In genomic region chr16:29993111-29993510, GRCm38 (mm10) we compare ENCODE assay signal across 20 mouse cellular contexts.
DNase-seq lines count a peak whose midpoint lies in the region; ATAC-seq and TF ChIP-seq lines count a peak whose summit lies in the region.
"Had no signal": no experiment of that assay in that cellular context is flagged by ENCODE, and none has a peak within 500 bp of the region (broad histone marks: within the 10 kb centered on the region; RNA-seq: fewer than 3 reads in every experiment).

No protein-coding gene starts in this region.

- no peak for DNase-seq in forebrain, embryonic 10.5 days (ENCODE audit: extremely low spot score, low spot score)
- no peak for DNase-seq in forebrain, embryonic 11.5 days (ENCODE audit: low spot score)
- no peak for DNase-seq in lung, postnatal 25 days (ENCODE audit: low spot score)
- DNase-seq in left cerebral cortex, adult 11 months (ENCODE audit: low spot score), result no peak
- DNase-seq: cerebellum, adult 2 months; gastrocnemius, adult 2 months; gastrocnemius, postnatal 25 days; heart, postnatal 14 days had no signal

- H3K4me2 ChIP-seq in forebrain, embryonic 11.5 days (ENCODE audit: low read depth, low read length, severe bottlenecking), result no peak overlapping the region
- no peak overlapping the region for H3K4me2 ChIP-seq in intestine, embryonic 16.5 days (ENCODE audit: low read depth, low read length)
- H3K4me2 ChIP-seq in intestine, postnatal 0 days (replicated peaks; ENCODE audit: low read depth), result no peak overlapping the region
- no peak overlapping the region for H3K4me2 ChIP-seq in limb, embryonic 13.5 days (replicated peaks)
- H3K4me2 ChIP-seq: embryonic facial prominence, embryonic 12.5 days; heart, embryonic 15.5 days; hindbrain, embryonic 14.5 days; intestine, embryonic 15.5 days had no signal

- H3K4me1 ChIP-seq in forebrain, embryonic 10.5 days, result peaks cover 67% of the 10 kb centered on the region
- H3K4me1 ChIP-seq in forebrain, embryonic 11.5 days (replicated peaks; ENCODE audit: control insufficient read depth, insufficient read depth, low read length), result peaks cover 9% of the 10 kb centered on the region; the same call in 1 of the 2 replicates
- H3K4me1 ChIP-seq in intestine, embryonic 16.5 days (ENCODE audit: control insufficient read depth, insufficient read depth, low read length), result peaks cover 35% of the 10 kb centered on the region
- H3K4me1 ChIP-seq in intestine, postnatal 0 days (replicated peaks; ENCODE audit: control insufficient read depth, insufficient read depth, low read length), result peaks cover 19% of the 10 kb centered on the region
- H3K4me1 ChIP-seq in limb, embryonic 13.5 days, result peaks cover 77% of the 10 kb centered on the region

- H3K4me3 ChIP-seq in forebrain, embryonic 10.5 days, result no peak overlapping the region
- H3K4me3 ChIP-seq in forebrain, embryonic 11.5 days (ENCODE audit: low read depth, low read length), result no peak overlapping the region
- no peak overlapping the region for H3K4me3 ChIP-seq in intestine, embryonic 16.5 days (ENCODE audit: low read length)
- no peak overlapping the region for H3K4me3 ChIP-seq in intestine, postnatal 0 days (ENCODE audit: low read depth, low read length)
- H3K4me3 ChIP-seq in limb, embryonic 13.5 days, result no peak overlapping the region
- H3K4me3 ChIP-seq: embryonic facial prominence, embryonic 12.5 days; gastrocnemius, adult 2 months; heart, embryonic 10.5 days; heart, embryonic 15.5 days; intestine, embryonic 15.5 days had no signal

- H3K9me3 ChIP-seq in forebrain, embryonic 10.5 days, result no peaks in the 10 kb centered on the region
- H3K9me3 ChIP-seq in forebrain, embryonic 11.5 days (ENCODE audit: control insufficient read depth, low read length), result no peaks in the 10 kb centered on the region
- H3K9me3 ChIP-seq in intestine, embryonic 16.5 days (ENCODE audit: control insufficient read depth, low read length), result no peaks in the 10 kb centered on the region
- H3K9me3 ChIP-seq in intestine, postnatal 0 days (ENCODE audit: control insufficient read depth), result no peaks in the 10 kb centered on the region
- no peaks in the 10 kb centered on the region for H3K9me3 ChIP-seq in limb, embryonic 13.5 days
- H3K9me3 ChIP-seq: embryonic facial prominence, embryonic 12.5 days; heart, embryonic 10.5 days; heart, embryonic 15.5 days; intestine, embryonic 15.5 days had no signal

- no peak overlapping the region for H3K9ac ChIP-seq in forebrain, embryonic 11.5 days (ENCODE audit: low read length)
- H3K9ac ChIP-seq in intestine, embryonic 16.5 days (ENCODE audit: low read depth, low read length), result 0 out of 2 replicates have a peak overlapping the region, but pooled peaks have one; percentile 16
- no peak overlapping the region for H3K9ac ChIP-seq in intestine, postnatal 0 days (ENCODE audit: low read depth, low read length)
- 0 out of 2 replicates have a peak overlapping the region, but pooled peaks have one; percentile 9 for H3K9ac ChIP-seq in limb, embryonic 13.5 days
- H3K9ac ChIP-seq: embryonic facial prominence, embryonic 12.5 days; forebrain, postnatal 0 days; heart, embryonic 15.5 days; hindbrain, embryonic 14.5 days; intestine, embryonic 15.5 days had no signal

- H3K36me3 ChIP-seq in forebrain, embryonic 10.5 days (replicated peaks), result no peaks in the 10 kb centered on the region
- no peaks in the 10 kb centered on the region for H3K36me3 ChIP-seq in forebrain, embryonic 11.5 days (ENCODE audit: control insufficient read depth, insufficient read depth, low read length)
- H3K36me3 ChIP-seq in intestine, embryonic 16.5 days (ENCODE audit: control insufficient read depth, insufficient read depth, low read length), result no peaks in the 10 kb centered on the region
- no peaks in the 10 kb centered on the region for H3K36me3 ChIP-seq in intestine, postnatal 0 days (ENCODE audit: control insufficient read depth, insufficient read depth)
- no peaks in the 10 kb centered on the region for H3K36me3 ChIP-seq in limb, embryonic 13.5 days
- H3K36me3 ChIP-seq: embryonic facial prominence, embryonic 12.5 days; heart, embryonic 10.5 days; heart, embryonic 15.5 days; intestine, embryonic 15.5 days had no signal

- TF ChIP-seq CTCF in intestine, postnatal 0 days (IDR thresholded peaks at IDR 0.05; ENCODE audit: low read depth), result no peak

- peak overlapping the region; percentile 76 for H3K27ac ChIP-seq in forebrain, embryonic 10.5 days
- H3K27ac ChIP-seq in forebrain, embryonic 11.5 days (ENCODE audit: low read depth, low read length), result no peak overlapping the region
- H3K27ac ChIP-seq in intestine, embryonic 16.5 days (ENCODE audit: low read length), result no peak overlapping the region
- H3K27ac ChIP-seq in intestine, postnatal 0 days (ENCODE audit: low read depth, low read length), result no peak overlapping the region
- no peak overlapping the region for H3K27ac ChIP-seq in limb, embryonic 13.5 days
- H3K27ac ChIP-seq: embryonic facial prominence, embryonic 12.5 days; gastrocnemius, adult 2 months; heart, embryonic 10.5 days; heart, embryonic 15.5 days; hindbrain, embryonic 14.5 days; intestine, embryonic 15.5 days had no signal

- H3K27me3 ChIP-seq in forebrain, embryonic 10.5 days (ENCODE audit: poor library complexity, severe bottlenecking), result peaks cover 53% of the 10 kb centered on the region
- H3K27me3 ChIP-seq in forebrain, embryonic 11.5 days (ENCODE audit: control insufficient read depth, insufficient read depth, low read length), result no peaks in the 10 kb centered on the region
- no peaks in the 10 kb centered on the region for H3K27me3 ChIP-seq in intestine, embryonic 16.5 days (replicated peaks; ENCODE audit: control insufficient read depth, insufficient read depth, low read length)
- no peaks in the 10 kb centered on the region for H3K27me3 ChIP-seq in intestine, postnatal 0 days (replicated peaks; ENCODE audit: control insufficient read depth, insufficient read depth, low read length)
- H3K27me3 ChIP-seq in limb, embryonic 13.5 days, result peaks cover 4% of the 10 kb centered on the region; the same call in 1 of the 2 replicates
- H3K27me3 ChIP-seq: embryonic facial prominence, embryonic 12.5 days; heart, embryonic 15.5 days; intestine, embryonic 15.5 days; Patski had no signal

- ATAC-seq in forebrain, embryonic 11.5 days (replicated peaks; ENCODE audit: low FRiP score), result no peak
- ATAC-seq in intestine, embryonic 16.5 days, result no peak
- ATAC-seq in intestine, postnatal 0 days, result no peak
- no peak for ATAC-seq in limb, embryonic 13.5 days (ENCODE audit: low FRiP score, low read depth)
- 0 out of 2 replicates have a peak, but pooled peaks have one; percentile 41 for ATAC-seq in monocyte, adult 5-6 weeks (replicated peaks; ENCODE audit: insufficient number of reproducible peaks, low FRiP score, low TSS enrichment, poor library complexity, severe bottlenecking)
- ATAC-seq: activated CD4-positive, CD25-positive, alpha-beta regulatory T cell, adult 4 months; forebrain, postnatal 0 days; intestine, embryonic 15.5 days; Patski had no signal

- 82% methylated on average over 7 of the region's 7 CpGs for WGBS in forebrain, embryonic 10.5 days
- 83% methylated on average over 7 of the region's 7 CpGs for WGBS in forebrain, embryonic 11.5 days
- WGBS in intestine, embryonic 16.5 days, result 78% methylated on average over 7 of the region's 7 CpGs
- 65% methylated on average over 7 of the region's 7 CpGs for WGBS in intestine, postnatal 0 days
- WGBS in limb, embryonic 13.5 days, result 61% methylated on average over 7 of the region's 7 CpGs

Comparison
In these comparisons a context has a peak if more than half of its experiments do, and no peak if none do; other contexts are left out.
1. H3K9ac ChIP-seq: peak in intestine, embryonic 16.5 days (single experiment) and limb, embryonic 13.5 days (single experiment); none in forebrain, embryonic 11.5 days (single experiment) and intestine, postnatal 0 days (single experiment).